Mouse (Mus musculus): ENCODE data around the gene Adap1. TPM values are rescaled to one million over a fixed set of nuclear protein-coding genes. Genes with fewer than 3 reads are reported as not detected.

Adap1 gene
- polyA plus RNA-seq, 1 experiment from 2014 or later: 1.4 TPM

GRCm38 (mm10) chr5:139290467-139291259 lies 34.8 kb downstream of the Adap1 start:
- no peak for ATAC-seq (replicated peaks; ENCODE audit: insufficient number of reproducible peaks, low FRiP score, low TSS enrichment)
- Histone ChIP-seq H3K36me3 (ENCODE audit: control insufficient read depth, insufficient read depth, low read length) (no peaks in the 10 kb centered on the region), H3K4me2 (no peak overlapping the region), H3K9ac (ENCODE audit: low read depth, low read length) (no peak overlapping the region), H3K4me1 (ENCODE audit: control insufficient read depth, insufficient read depth, low read length) (peaks cover 5% of the 10 kb centered on the region), H3K4me3 (ENCODE audit: low read depth, low read length) (no peak overlapping the region), H3K9me3 (replicated peaks; ENCODE audit: control insufficient read depth, low read length) (no peaks in the 10 kb centered on the region), H3K27ac (ENCODE audit: low read depth, low read length) (no peak overlapping the region), H3K27me3 (ENCODE audit: control insufficient read depth, insufficient read depth, low read length) (no peaks in the 10 kb centered on the region)
- WGBS (ENCODE audit: insufficient replicate concordance): 76% methylated on average over 12 of the region's 12 CpGs

GRCm38 (mm10) chr5:139288591-139288990 lies 36.8 kb downstream of the Adap1 start:
- no peak for ATAC-seq (replicated peaks; ENCODE audit: insufficient number of reproducible peaks, low FRiP score, low TSS enrichment)
- H3K4me1 ChIP-seq (ENCODE audit: control insufficient read depth, insufficient read depth, low read length): peaks cover 10% of the 10 kb centered on the region
- 70% methylated on average over 4 of the region's 4 CpGs for WGBS (ENCODE audit: insufficient replicate concordance)
- H3K36me3 ChIP-seq (ENCODE audit: control insufficient read depth, insufficient read depth, low read length): no peaks in the 10 kb centered on the region
- H3K4me3 ChIP-seq (ENCODE audit: low read depth, low read length): no peak overlapping the region
- H3K9me3 ChIP-seq (replicated peaks; ENCODE audit: control insufficient read depth, low read length): no peaks in the 10 kb centered on the region
- H3K4me2 ChIP-seq: no peak overlapping the region
- no peak overlapping the region for H3K27ac ChIP-seq (ENCODE audit: low read depth, low read length)
- no peak overlapping the region for H3K9ac ChIP-seq (ENCODE audit: low read depth, low read length)
- no peaks in the 10 kb centered on the region for H3K27me3 ChIP-seq (ENCODE audit: control insufficient read depth, insufficient read depth, low read length)

DNA sequence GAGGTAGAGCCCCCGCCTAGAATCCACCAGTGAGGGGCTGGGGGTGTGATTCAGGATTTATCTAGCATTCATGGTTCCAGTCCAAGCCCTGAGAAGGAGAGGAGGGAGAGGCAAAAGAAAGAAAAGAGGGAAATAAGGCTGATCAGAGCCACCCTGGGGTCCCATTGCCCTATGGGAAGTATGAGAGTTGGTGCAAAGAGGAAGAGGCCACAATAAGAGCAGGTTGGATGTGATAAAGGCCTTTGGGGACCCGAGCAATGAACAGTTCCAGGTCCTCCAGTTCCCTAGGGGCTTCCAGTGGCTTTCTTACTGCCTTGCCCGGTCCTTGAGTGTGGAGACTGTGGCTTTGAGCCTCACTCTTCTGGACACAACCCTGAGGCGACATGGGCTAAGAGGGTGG lies 37.6 kb downstream of the Adap1 start:
- no peaks in the 10 kb centered on the region for H3K27me3 ChIP-seq (ENCODE audit: control insufficient read depth, insufficient read depth, low read length)
- ATAC-seq (replicated peaks; ENCODE audit: insufficient number of reproducible peaks, low FRiP score, low TSS enrichment): no peak
- no peaks in the 10 kb centered on the region for H3K9me3 ChIP-seq (replicated peaks; ENCODE audit: control insufficient read depth, low read length)
- H3K4me3 ChIP-seq (ENCODE audit: low read depth, low read length): no peak overlapping the region
- no peaks in the 10 kb centered on the region for H3K36me3 ChIP-seq (ENCODE audit: control insufficient read depth, insufficient read depth, low read length)
- no peak overlapping the region for H3K4me2 ChIP-seq
- WGBS (ENCODE audit: insufficient replicate concordance): 84% methylated on average over 4 of the region's 4 CpGs
- peaks cover 10% of the 10 kb centered on the region for H3K4me1 ChIP-seq (ENCODE audit: control insufficient read depth, insufficient read depth, low read length)
- H3K27ac ChIP-seq (ENCODE audit: low read depth, low read length): no peak overlapping the region
- no peak overlapping the region for H3K9ac ChIP-seq (ENCODE audit: low read depth, low read length)

DNA sequence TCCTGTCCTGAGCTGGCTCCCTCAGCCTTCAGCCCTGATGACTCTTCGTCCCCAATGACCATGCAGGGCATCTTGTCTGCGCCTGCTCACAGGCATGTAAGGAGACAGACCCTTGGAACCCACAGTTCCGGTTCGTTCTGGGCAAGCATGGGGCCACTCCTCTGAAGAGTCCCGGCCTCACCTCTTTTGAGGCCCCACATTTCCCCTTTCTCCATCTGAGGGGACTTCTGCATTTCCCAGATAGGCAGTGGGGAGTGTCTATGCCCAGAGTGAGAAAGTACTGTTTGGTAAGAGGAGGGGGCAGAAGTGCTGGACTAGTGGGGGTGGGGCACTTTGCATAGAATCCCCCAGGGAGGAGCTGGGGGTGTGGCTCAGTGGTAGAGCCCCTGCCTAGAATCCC lies 38.3 kb downstream of the Adap1 start:
- no peaks in the 10 kb centered on the region for H3K36me3 ChIP-seq (ENCODE audit: control insufficient read depth, insufficient read depth, low read length)
- WGBS (ENCODE audit: insufficient replicate concordance): 86% methylated on average over 5 of the region's 5 CpGs
- no peak overlapping the region for H3K4me3 ChIP-seq (ENCODE audit: low read depth, low read length)
- ATAC-seq (replicated peaks; ENCODE audit: insufficient number of reproducible peaks, low FRiP score, low TSS enrichment): no peak
- H3K9ac ChIP-seq (ENCODE audit: low read depth, low read length): no peak overlapping the region
- H3K4me2 ChIP-seq: no peak overlapping the region
- H3K4me1 ChIP-seq (ENCODE audit: control insufficient read depth, insufficient read depth, low read length): peaks cover 10% of the 10 kb centered on the region
- H3K27ac ChIP-seq (ENCODE audit: low read depth, low read length): no peak overlapping the region
- H3K27me3 ChIP-seq (ENCODE audit: control insufficient read depth, insufficient read depth, low read length): no peaks in the 10 kb centered on the region
- no peaks in the 10 kb centered on the region for H3K9me3 ChIP-seq (replicated peaks; ENCODE audit: control insufficient read depth, low read length)

DNA sequence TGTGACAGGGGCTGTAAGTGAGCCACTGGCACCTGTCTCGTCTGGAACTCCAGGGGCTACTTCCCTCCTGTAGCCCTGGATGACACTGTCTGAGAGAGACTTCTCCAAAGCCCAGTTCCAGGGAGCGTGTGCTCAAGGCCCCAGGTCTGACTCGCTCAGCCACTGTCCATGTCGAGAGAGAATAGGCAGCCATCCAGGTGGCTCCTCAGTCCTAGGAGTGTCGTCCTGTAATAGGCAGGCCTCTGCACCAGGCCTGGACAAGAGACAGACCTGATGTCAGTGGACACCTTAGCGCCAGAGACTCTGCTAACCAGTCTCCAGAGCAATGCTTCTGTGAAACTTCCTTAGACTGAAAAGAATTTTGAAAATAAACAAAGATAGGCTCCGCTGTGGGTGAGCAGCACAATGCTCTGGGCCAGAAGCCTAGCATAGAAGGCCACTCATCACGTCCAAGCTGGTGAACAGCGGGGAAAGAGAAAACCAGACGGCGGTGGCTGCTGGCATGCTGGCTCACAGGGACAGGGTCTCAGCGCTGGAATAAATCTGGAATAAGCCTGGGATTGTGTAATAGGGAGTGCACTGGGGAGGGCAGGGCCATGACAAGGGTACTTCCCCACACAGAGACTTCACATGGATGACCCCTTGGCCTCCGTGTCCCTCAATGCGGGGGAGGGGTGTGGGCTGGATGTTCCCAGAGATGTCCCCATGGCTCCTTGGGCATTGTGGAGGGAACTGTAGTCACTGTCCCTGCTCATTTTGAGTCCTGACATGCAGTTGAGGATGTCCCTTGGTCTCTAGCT lies 39.1 kb downstream of the Adap1 start:
- Histone ChIP-seq H3K4me1 (ENCODE audit: control insufficient read depth, insufficient read depth, low read length) (peaks cover 10% of the 10 kb centered on the region), H3K4me2 (no peak overlapping the region), H3K4me3 (ENCODE audit: low read depth, low read length) (no peak overlapping the region), H3K27ac (ENCODE audit: low read depth, low read length) (no peak overlapping the region), H3K27me3 (ENCODE audit: control insufficient read depth, insufficient read depth, low read length) (no peaks in the 10 kb centered on the region), H3K9ac (ENCODE audit: low read depth, low read length) (no peak overlapping the region), H3K36me3 (ENCODE audit: control insufficient read depth, insufficient read depth, low read length) (no peaks in the 10 kb centered on the region), H3K9me3 (replicated peaks; ENCODE audit: control insufficient read depth, low read length) (no peaks in the 10 kb centered on the region)
- WGBS (ENCODE audit: insufficient replicate concordance): 47% methylated on average over 14 of the region's 14 CpGs
- ATAC-seq (replicated peaks; ENCODE audit: insufficient number of reproducible peaks, low FRiP score, low TSS enrichment): no peak

DNA sequence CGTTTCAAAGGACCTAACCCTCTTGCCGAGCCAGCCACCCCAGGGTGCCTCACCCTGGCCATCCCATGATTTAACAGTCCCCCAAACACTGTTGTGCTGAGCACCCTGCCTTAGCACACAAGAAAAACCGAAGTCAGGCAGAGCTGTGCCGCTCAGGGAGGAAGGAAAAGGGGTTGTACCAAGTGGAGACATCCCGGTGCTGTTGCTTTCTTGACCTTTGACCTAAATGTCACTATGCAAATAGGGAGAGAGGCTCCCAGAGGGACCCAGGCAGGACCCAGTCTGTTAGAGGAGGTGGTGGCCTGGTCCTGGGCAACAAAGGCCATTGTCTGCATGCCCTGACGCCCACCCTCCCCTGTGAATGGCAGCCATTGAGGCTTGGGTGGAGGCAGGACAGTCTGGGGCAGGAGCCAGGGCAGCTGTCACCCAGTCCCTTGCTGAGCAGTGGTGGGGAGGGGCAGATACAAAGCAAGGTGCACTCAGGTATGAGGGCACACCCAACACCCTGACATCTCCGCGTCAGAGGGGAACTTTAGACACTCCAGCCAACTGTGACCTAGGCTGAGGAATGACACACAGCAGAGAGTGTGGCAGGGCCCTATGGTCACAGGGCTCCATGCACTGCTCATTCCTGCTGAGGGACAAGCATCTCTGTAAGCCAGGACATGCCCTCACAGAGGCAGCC lies 39.9 kb downstream of the Adap1 start:
- 0 out of 2 replicates have a peak, but pooled peaks cover 4% of the 10 kb centered on the region for H3K27me3 ChIP-seq (ENCODE audit: control insufficient read depth, insufficient read depth, low read length)
- no peak overlapping the region for H3K9ac ChIP-seq (ENCODE audit: low read depth, low read length)
- ATAC-seq (replicated peaks; ENCODE audit: insufficient number of reproducible peaks, low FRiP score, low TSS enrichment): no peak; the same call in 1 of the 2 replicates
- H3K36me3 ChIP-seq (ENCODE audit: control insufficient read depth, insufficient read depth, low read length): no peaks in the 10 kb centered on the region
- H3K4me3 ChIP-seq (ENCODE audit: low read depth, low read length): no peak overlapping the region
- no peak overlapping the region for H3K27ac ChIP-seq (ENCODE audit: low read depth, low read length)
- peaks cover 10% of the 10 kb centered on the region for H3K4me1 ChIP-seq (ENCODE audit: control insufficient read depth, insufficient read depth, low read length)
- 47% methylated on average over 8 of the region's 8 CpGs for WGBS (ENCODE audit: insufficient replicate concordance)
- H3K9me3 ChIP-seq (replicated peaks; ENCODE audit: control insufficient read depth, low read length): no peaks in the 10 kb centered on the region
- no peak overlapping the region for H3K4me2 ChIP-seq

DNA sequence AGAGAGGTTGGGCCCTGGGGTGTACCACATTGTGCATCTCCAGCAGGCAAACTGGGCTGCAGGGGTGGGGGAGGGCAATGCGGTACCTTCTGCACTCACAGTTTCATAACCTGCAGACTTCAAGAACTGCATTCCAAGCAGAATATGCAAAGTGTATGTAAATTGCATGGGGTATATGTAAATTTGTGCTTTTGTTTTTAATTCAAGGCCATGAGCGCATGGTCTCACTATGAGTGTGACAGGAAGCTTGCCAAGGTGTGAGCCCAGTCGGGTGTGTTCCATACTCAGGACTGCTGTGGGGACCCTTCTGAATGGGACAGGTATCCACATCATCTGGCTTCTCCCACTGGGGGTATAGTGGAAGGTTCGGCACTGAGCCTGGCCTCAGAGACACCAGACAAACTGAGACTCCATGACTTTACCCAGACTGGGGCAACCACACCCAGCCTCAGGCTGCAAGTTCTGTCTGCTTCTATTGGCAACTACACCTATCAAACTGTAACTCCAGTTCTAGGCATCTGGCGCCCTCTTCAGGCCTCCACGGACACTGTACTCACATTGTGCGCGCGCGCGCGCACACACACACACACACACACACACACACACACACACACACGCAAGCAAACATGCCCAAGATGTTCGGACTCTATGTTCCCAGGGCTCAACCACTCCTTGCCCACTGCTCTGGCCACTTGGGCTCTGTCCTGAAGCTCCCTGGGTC lies 41.8 kb downstream of the Adap1 start:
- H3K4me3 ChIP-seq (ENCODE audit: low read depth, low read length): no peak overlapping the region
- no peak for ATAC-seq (replicated peaks; ENCODE audit: insufficient number of reproducible peaks, low FRiP score, low TSS enrichment)

GRCm38 (mm10) chr5:139282191-139282590 lies 43.2 kb downstream of the Adap1 start:
- 5% methylated on average over 15 of the region's 15 CpGs for WGBS (ENCODE audit: insufficient replicate concordance)

More for the DNA sequence above, 41.8 kb downstream of the Adap1 start:
- Histone ChIP-seq H3K4me1 (ENCODE audit: control insufficient read depth, insufficient read depth, low read length) (peaks cover 12% of the 10 kb centered on the region), H3K27ac (ENCODE audit: low read depth, low read length) (no peak overlapping the region), H3K9me3 (replicated peaks; ENCODE audit: control insufficient read depth, low read length) (no peaks in the 10 kb centered on the region), H3K4me2 (no peak overlapping the region), H3K9ac (ENCODE audit: low read depth, low read length) (no peak overlapping the region), H3K36me3 (ENCODE audit: control insufficient read depth, insufficient read depth, low read length) (no peaks in the 10 kb centered on the region), H3K27me3 (ENCODE audit: control insufficient read depth, insufficient read depth, low read length) (0 out of 2 replicates have a peak, but pooled peaks cover 5% of the 10 kb centered on the region)
- WGBS (ENCODE audit: insufficient replicate concordance): 89% methylated on average over 14 of the region's 14 CpGs

More at GRCm38 (mm10) chr5:139282191-139282590, 43.2 kb downstream of the Adap1 start:
- no peak overlapping the region for H3K27ac ChIP-seq (ENCODE audit: low read depth, low read length)
- no peak overlapping the region for H3K4me3 ChIP-seq (ENCODE audit: low read depth, low read length)
- H3K9ac ChIP-seq (ENCODE audit: low read depth, low read length): no peak overlapping the region
- no peaks in the 10 kb centered on the region for H3K9me3 ChIP-seq (replicated peaks; ENCODE audit: control insufficient read depth, low read length)
- no peaks in the 10 kb centered on the region for H3K36me3 ChIP-seq (ENCODE audit: control insufficient read depth, insufficient read depth, low read length)
- H3K27me3 ChIP-seq (ENCODE audit: control insufficient read depth, insufficient read depth, low read length): 0 out of 2 replicates have a peak, but pooled peaks cover 5% of the 10 kb centered on the region
- peaks cover 12% of the 10 kb centered on the region for H3K4me1 ChIP-seq (ENCODE audit: control insufficient read depth, insufficient read depth, low read length)
- H3K4me2 ChIP-seq: no peak overlapping the region
- ATAC-seq (replicated peaks; ENCODE audit: insufficient number of reproducible peaks, low FRiP score, low TSS enrichment): no peak; the same call in 1 of the 2 replicates
